In the genomic region with DNA sequence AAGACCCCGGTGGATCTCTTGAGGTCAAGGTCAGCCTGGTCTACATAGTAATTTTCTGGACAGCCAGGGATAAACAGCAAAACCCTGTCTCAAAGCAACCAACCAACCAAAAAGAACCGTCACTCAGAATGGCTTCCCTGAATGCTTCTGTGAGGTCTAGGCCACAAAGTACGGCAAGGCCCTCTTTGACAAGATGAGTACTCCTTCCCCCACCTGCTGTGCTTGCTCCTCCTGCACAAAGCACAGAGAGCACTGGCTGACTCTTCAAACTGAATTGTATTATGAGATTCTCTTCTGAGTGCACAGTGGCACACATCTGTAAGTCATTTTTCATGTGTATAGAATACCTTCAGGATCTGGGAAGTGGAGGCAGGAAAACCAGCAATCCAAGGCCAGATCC, we compare ENCODE assay signal across 27 mouse cellular contexts.
"Had no signal": no experiment of that assay in that cellular context is flagged by ENCODE, and none has a peak within 500 bp of the region (broad histone marks: within the 10 kb centered on the region; RNA-seq: fewer than 3 reads in every experiment).

No protein-coding gene starts in this region.

- H3K4me3 ChIP-seq: limb, embryonic 10.5 days; limb, embryonic 12.5 days; limb, embryonic 13.5 days; limb, embryonic 15.5 days; liver, embryonic 12.5 days; liver, embryonic 13.5 days; liver, embryonic 15.5 days; lung, embryonic 15.5 days; megakaryocyte, embryonic 14.5 days; midbrain, embryonic 10.5 days; midbrain, embryonic 12.5 days; midbrain, embryonic 13.5 days; midbrain, embryonic 15.5 days; myocyte had no signal

- H3K27ac ChIP-seq: limb, embryonic 10.5 days; limb, embryonic 12.5 days; limb, embryonic 13.5 days; limb, embryonic 15.5 days; liver, embryonic 12.5 days; liver, embryonic 13.5 days; liver, embryonic 14.5 days; liver, embryonic 15.5 days; lung, embryonic 15.5 days; macrophage; midbrain, embryonic 10.5 days; midbrain, embryonic 12.5 days; midbrain, embryonic 13.5 days; midbrain, embryonic 15.5 days had no signal

- DNase-seq: left cerebral cortex, postnatal 4 days; liver; liver, embryonic 13.5 days; liver, postnatal 0 days; lung, adult 18-20 months; lung, adult 2 months; lung, embryonic 14.5 days; lung, postnatal 10 days; lung, postnatal 14 days; lung, postnatal 36 days; lung, postnatal 4 days; midbrain, embryonic 14.5 days had no signal

- H3K9ac ChIP-seq: limb, embryonic 12.5 days; limb, embryonic 13.5 days; limb, embryonic 15.5 days; liver, embryonic 12.5 days; liver, embryonic 13.5 days; liver, embryonic 14.5 days; liver, embryonic 15.5 days; liver, postnatal 0 days; lung, embryonic 14.5 days; lung, embryonic 15.5 days; midbrain, embryonic 12.5 days; midbrain, embryonic 13.5 days; midbrain, embryonic 15.5 days had no signal

- H3K9me3 ChIP-seq: limb, embryonic 10.5 days; limb, embryonic 12.5 days; limb, embryonic 13.5 days; limb, embryonic 15.5 days; liver, embryonic 12.5 days; liver, embryonic 13.5 days; liver, embryonic 15.5 days; lung, embryonic 15.5 days; megakaryocyte, embryonic 14.5 days; midbrain, embryonic 10.5 days; midbrain, embryonic 12.5 days; midbrain, embryonic 13.5 days; midbrain, embryonic 15.5 days had no signal
